Mouse (Mus musculus) embryo, embryonic 9.5 days (tissue): ENCODE measurements around the gene Frmpd2.
A peak's percentile ranks its signal among the peaks of the same experiment; 100 is the strongest.
"Not testable (repeated sequence)": the region's sequence is repeated elsewhere in the genome, so short reads cannot be mapped to it uniquely, and the experiment has no call there.

Experiments
- DNase-seq: peaks from one replicate; pipeline ENCODE4 v3.0.0-alpha.2; 2017; ENCODE audit errors: extremely low spot score

The Frmpd2 gene

GRCm38 (mm10) chr14:33471331-33471730, at the start of gene Frmpd2:
Gene Frmpd2 (plus strand): TSS chr14:33471696.
- DNase-seq, result no peak

GRCm38 (mm10) chr14:33423003-33423402, 48.5 kb upstream of the Frmpd2 start:
- no peak for DNase-seq

- no peak for DNase-seq
Measured at GRCm38 (mm10) chr14:33424124-33424523, 47.4 kb upstream of the Frmpd2 start.

- not testable (repeated sequence) for DNase-seq
Measured at GRCm38 (mm10) chr14:33432485-33432884, 39.0 kb upstream of the Frmpd2 start.

GRCm38 (mm10) chr14:33443780-33444179, 27.7 kb upstream of the Frmpd2 start:
- no peak for DNase-seq

- no peak for DNase-seq
Measured at GRCm38 (mm10) chr14:33445962-33446361, 25.5 kb upstream of the Frmpd2 start.

GRCm38 (mm10) chr14:33446561-33447023, 24.9 kb upstream of the Frmpd2 start:
- DNase-seq, result peak; percentile 70

- DNase-seq, result peak; percentile 99
Measured at GRCm38 (mm10) chr14:33447027-33447569, 24.4 kb upstream of the Frmpd2 start, which contains the start of gene Mapk8. Gene Mapk8 (minus strand): TSS chr14:33447158.

GRCm38 (mm10) chr14:33448276-33448675, 23.2 kb upstream of the Frmpd2 start:
- DNase-seq, result no peak

GRCm38 (mm10) chr14:33449296-33449840, 22.1 kb upstream of the Frmpd2 start:
- no peak for DNase-seq

GRCm38 (mm10) chr14:33450331-33450730, 21.2 kb upstream of the Frmpd2 start:
- no peak for DNase-seq

- no peak for DNase-seq
Measured at GRCm38 (mm10) chr14:33463658-33464057, 7.8 kb upstream of the Frmpd2 start.

GRCm38 (mm10) chr14:33467766-33468165, 3.7 kb upstream of the Frmpd2 start:
- DNase-seq, result peak; percentile 39

GRCm38 (mm10) chr14:33474461-33474860, 3.0 kb downstream of the Frmpd2 start:
- no peak for DNase-seq

GRCm38 (mm10) chr14:33476094-33476760, 4.7 kb downstream of the Frmpd2 start:
- DNase-seq, result no peak

GRCm38 (mm10) chr14:33481991-33482390, 10.5 kb downstream of the Frmpd2 start:
- DNase-seq, result no peak

GRCm38 (mm10) chr14:33487805-33488550, 16.5 kb downstream of the Frmpd2 start:
- DNase-seq, result no peak

GRCm38 (mm10) chr14:33495226-33495625, 23.7 kb downstream of the Frmpd2 start:
- no peak for DNase-seq

GRCm38 (mm10) chr14:33497418-33497817, 25.9 kb downstream of the Frmpd2 start:
- no peak for DNase-seq

GRCm38 (mm10) chr14:33498849-33499248, 27.4 kb downstream of the Frmpd2 start:
- DNase-seq, result no peak

- no peak for DNase-seq
Measured at GRCm38 (mm10) chr14:33500631-33501030, 29.1 kb downstream of the Frmpd2 start.

GRCm38 (mm10) chr14:33503311-33503710, 31.8 kb downstream of the Frmpd2 start:
- no peak for DNase-seq
